Mouse (Mus musculus) thymus, postnatal 36 days (tissue): Measurements from ENCODE around the gene Grin2b.

Source experiments
- DNase-seq, 2 experiments: peaks; one replicate each; pipeline ENCODE4 v3.0.0; 2022; ENCODE audit warnings: mixed read lengths in 2 of 2

Gene Grin2b

DNA sequence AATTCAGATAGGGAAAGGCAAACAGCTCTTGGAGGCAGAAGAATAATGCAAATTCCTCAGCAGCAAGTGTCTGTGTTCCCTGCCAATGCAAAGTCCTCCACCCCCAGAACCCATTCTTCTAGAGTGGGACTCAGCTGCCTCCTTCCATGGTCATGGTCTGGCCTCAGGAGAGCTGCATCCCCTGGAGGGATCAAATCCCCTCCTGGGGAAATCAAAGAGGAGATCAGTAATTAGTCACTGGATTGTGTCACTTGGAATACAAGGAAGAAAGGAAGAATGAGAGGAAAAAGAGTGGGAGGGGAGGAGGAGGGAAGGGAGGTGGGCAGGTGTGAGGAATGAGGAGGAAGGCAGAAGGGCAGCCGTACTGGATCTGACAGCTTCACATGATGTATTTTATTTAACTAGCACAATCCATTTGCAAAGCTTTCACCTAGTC lies 278.5 kb downstream of the Grin2b start:
- DNase-seq = no peak

DNA sequence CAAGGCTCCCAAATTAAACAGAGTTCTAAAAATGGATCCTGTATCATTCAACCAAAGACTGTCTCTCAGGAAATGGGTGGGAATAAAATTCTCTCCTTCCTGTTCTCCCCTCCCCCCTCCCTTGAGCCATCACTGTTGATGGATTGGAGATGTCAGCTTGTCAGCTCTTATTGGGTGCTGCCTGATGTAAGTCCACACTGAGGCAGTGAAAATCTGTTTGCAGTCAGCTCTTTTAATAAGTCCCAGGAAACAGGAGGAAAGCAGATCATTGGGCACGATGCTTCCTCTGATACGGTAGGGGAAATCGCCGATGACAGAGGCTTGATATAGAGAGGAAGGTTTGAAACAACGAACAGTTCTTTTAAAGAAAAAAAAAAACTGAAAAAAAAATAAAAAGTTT lies 290.7 kb downstream of the Grin2b start:
- no peak for DNase-seq

DNA sequence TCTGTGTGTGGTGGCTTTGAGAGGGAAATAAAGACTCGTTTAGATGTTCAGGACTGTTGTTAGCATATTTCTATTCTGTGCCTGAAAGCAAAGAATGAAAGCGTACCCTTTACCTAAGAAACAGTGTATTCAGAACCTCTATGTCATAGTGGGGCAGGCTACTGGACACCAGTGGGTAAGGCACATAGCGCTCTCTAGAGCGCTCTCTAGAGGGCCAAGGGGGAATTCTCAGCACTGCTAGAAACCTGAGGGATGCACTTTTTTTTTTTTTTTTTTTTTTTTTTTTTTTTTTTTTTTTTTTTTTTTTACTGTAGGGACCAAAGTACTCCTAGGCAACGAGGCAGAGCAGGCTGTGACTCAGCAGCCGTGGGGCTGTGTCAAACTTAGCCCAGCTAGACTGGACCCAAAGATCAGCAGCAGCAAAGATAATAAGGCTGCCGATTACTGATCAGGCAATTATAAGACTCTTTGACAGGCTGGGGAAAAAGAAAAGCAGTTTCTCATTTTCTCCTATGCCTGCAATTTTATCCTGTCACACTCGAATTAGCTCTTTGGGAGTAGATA lies 297.1 kb downstream of the Grin2b start:
- no peak for DNase-seq

DNA sequence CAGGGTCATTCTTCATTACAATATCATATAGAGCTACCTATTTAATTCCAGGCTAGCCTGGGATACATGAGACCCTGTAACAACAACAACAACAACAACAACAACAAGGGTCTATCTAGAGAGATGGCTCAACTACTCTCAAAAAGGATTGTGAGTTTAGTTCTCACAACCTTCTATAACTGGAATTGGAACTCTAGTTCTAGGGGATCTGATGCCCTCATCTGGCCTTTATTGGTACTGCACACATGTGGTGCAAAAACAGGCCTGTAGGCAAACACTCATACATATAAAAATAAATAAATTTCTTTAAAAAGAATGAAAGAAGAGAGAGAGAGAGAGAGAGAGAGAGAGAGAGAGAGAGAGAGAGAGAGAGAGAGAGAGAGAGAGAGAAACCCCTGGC lies 298.7 kb downstream of the Grin2b start:
- no peak for DNase-seq

DNA sequence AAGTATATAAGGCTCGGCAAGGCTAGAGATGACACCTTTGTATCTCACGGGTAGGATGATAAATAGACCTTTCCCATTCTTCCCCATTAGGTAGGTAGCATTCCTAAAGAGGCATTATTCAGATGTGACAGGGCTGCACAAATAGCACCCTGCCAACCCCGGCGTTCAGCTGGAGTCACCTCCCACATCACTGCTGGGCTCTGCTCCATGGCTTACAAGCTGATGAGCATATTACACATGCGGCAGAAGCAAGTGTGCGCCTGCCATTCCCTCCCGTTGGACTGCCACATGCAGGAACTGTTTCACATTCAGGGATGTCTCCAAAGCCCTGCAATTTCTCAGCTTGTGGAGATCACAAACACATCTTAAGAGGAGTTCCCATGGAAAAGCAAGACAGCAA lies 307.5 kb downstream of the Grin2b start:
- no peak for DNase-seq

DNA sequence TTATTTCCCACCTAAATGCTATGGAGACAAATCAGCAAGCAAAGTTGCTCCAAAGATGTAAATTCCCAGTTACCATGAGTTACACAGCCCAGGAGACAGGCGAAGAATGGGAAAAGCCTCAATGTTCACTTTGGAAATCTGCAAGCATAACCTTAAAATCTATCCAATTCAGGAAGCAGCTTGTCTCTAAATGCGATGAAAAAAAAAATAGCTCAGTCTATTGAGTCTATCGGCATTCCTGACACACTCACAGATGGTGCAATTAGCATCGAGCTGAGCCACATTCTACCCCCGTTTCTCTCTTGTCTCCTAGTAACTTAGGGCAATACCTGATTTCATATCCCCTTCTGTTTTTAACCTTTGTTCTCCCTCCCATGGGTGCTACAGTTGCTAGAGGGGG lies 309.3 kb downstream of the Grin2b start:
- no peak for DNase-seq

DNA sequence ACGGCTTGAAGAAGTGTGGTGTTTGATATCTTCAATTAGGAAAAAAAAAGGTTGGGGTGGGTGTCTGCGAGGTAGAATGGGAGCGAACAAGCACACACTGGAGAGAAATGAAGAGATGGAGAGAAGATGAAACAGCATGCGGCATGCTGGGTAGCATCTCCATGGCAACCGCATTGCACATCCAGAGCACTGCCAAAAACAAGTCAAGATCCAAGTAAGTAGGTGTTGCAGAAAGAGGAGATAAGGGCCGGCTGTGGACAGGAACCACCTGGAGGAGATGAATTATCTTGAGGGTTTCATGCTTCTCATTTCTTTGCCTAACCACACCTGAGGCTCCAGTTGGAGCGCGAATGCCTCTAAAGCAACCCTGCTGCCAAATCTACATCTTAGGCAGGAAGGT lies 313.8 kb downstream of the Grin2b start:
- DNase-seq = no peak

DNA sequence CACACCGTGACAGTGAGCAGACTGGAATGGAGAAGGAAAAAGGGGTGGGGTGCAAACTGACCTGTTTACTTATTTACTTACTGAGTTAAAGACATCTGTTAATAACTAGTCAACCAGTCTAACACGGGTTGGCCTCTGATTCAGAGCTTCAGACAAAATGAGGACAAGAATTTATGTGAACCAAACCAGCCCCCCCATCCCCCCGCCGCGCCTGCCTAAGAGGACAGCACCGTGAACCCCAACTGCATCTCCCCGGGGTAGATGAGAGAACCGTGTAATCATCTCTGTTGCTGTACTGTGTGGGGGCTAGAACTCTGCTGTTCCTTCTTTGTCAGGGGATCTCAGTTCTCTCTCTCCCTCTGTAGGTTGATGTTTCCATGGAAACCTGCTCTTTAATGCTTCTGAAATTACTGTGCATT lies 319.1 kb downstream of the Grin2b start:
- no peak for DNase-seq

DNA sequence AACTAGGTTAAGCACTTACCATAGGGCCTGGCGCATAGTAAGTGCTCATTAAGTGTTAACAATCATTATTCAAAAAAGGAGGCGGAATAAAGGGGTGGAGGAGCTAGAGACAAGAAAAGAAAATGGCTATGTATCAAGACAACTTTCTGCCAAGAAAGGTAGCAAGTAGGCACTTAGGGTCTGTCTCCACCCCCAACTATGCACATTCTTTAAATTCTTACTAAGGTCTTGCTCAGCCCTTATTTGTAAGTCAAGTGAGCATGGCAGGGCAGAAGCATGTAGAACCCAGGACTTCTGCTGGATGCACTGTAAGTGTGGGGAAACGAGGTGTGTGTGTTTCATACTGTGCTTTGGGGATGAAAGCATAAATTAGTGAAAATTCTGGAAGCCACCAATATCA lies 329.6 kb downstream of the Grin2b start:
- DNase-seq = no peak

DNA sequence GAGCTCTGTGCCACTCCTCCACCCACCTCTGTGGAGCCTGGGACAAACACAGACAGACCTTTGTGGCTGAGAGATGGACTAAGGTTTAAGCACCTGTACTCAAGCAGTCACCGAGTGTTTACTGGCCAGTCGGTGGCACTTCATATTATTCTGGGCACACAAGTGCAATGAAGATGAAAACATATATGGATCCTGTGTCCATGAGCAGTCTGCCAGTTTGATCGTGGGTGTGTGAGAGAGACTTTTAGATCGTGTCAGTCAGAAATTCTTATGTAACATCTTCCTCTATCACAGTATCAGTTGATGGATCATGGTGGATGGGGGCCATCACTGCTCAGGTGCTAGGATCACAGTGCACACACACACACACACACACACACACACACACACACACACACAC lies 337.0 kb downstream of the Grin2b start:
- no peak for DNase-seq

DNA sequence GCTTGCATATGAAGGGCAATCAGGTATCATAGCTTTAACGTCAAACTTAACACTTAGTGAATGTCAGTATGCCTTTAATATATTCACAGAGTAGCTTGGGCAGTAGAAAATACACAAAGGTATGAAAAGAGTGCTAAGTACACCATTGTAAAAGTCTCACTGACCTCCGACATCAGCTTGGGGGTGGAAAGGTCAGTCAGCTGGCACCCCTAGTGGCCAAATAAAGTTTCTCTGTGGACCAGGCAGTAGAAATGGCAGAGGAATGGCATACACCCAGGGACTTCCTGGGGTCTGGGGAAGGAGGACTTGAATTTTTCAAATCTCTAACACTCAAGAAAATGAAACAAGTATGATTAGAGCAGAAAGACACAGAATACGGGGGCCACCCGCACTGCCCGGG lies 339.8 kb downstream of the Grin2b start:
- no peak for DNase-seq

DNA sequence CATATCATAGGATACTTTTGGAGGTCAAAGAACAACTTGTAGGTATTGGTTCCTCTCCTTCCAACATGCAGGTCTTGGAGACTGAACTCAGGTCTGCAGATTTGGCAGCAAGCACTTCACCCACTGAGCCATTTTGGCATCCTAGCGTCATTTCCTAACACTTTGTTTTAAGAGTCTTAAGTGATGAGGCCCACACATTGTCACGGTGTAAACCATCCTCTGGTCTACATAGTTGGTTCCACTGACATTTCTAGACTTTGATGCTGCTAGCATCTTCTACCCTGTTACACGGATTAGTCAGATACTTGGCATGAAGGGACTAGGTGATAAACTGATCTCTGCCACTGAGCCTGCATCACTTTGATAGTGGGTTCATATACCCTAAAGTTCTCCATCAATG lies 341.3 kb downstream of the Grin2b start:
- no peak for DNase-seq

DNA sequence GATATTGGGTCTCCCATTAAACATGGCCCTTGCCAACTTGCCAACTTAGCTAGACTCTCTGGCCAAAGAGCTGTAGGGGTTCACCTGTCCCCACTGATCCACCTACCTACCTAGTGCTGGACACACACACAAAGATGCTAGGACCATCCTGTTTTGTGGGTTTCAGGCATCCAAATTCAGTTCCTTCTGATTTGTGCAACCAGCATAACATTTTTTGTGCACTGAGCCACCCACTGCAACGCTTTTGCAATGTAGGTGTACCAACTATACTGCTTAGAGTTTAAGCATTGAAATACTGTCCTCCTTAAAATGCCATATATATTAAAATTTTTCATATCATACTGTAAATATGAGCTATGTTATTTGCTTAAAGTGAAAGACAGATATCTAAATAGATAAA lies 342.3 kb downstream of the Grin2b start:
- no peak for DNase-seq

DNA sequence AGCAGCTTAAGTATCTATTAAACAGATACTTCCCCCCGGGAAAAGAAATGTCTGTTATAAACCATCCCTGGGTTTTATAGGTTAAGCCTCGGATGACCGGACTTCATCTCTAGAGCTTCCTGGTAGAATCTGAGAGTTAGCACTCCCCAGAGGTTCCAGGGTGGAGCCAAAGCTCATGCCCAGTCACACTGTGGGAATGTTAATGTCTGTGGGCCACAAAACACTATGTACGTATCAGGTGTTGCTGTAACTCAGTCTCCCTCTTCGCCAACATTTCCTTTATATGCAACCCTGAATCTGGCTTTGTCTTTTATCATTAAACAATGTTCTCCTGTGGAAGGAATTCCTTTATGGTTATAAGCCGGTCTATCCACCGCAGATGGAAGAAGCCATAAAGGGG lies 343.9 kb downstream of the Grin2b start:
- no peak for DNase-seq

DNA sequence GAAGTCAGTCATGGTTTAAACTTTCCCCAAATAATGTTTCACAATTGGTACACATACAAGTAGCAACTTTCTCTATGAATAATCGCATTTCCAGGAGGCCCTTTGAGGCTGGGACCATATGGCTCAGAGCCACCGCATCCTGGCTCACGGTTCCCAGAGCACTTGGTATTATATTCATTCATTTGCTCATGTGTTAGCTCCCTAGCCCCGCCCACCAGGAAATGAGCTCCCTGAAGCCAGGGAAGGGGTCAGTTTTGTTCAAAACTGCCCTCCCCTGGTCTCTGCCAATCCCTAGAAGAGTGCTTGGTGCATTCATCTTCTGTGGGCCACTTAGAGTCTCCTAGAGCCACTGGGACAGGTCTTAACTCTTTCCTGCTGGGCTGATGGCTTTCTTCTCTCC lies 344.3 kb downstream of the Grin2b start:
- DNase-seq = no peak

DNA sequence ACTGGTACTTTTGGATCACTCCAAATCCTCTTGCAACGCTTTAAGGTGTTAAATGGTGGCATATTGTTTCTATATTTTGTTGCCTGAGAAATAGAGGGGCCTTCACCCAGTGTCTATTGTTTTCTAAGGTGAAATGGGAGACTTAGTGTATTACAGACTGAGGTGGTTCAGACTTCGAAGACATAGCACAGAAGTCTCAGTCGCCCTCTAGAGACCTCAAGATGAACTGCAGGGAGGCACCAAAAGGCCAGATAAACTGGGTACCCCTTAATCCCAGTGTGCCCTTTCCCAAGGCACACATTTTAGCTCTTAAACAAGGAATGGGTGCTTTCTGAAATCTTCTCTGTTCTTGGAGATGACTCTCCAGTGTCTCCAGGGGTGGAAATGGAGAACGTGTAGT lies 345.4 kb downstream of the Grin2b start:
- peak; percentile 7 to 16 for DNase-seq

DNA sequence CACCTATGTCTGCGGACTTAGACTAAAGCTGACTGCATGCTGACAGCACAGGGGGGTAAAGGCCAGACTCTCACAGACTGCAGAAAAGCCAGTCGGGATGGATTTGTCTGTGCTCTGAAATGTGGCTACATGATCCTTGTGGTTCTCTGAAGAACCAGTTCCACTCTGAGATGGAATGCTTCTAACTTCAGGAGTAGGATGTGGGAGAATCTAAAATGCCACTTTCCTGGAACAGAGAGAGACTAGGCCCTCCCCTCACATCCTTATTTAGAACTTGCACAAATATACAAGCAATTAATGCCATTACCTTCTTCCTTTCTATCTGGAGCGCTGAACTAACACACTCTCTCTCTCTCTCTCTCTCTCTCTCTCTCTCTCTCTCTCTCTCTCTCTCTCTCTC lies 346.0 kb downstream of the Grin2b start:
- no peak for DNase-seq

DNA sequence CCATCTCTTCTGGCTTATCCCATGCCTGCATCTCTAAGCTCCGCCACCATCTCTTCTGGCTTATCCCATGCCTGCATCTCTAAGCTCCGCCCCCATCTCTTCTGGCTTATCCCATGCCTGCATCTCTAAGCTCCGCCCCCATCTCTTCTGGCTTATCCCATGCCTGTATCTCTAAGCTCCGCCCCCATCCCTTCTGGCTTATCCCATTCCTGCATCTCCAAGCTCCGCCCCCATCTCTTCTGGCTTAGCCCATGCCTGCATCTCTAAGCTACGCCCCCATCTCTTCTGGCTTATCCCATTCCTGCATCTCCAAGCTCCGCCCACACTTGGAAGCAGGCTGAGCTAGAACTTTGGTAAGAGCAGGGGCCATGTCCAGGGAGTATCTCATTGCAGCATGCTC lies 346.5 kb downstream of the Grin2b start:
- DNase-seq = peak in 1 of 2 experiments; percentile 4

DNA sequence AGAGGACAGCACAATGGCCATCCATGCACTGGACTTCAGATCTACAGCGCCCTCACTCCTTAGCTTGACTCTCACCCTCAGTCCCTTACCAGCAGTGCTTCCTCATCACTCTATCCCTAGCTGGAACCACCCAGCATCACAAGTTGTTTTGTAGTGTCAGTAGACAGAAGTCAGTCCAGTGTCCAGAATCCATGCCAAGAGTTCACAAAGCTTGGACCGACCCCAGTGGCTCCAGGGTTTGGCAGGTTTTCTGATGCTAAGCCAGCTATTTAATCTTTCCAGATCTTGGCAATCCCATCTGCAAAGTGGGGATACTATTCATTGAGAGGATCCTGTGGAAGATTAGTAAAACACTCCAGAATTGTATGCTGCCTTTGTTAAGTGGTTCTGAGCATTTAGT lies 355.9 kb downstream of the Grin2b start:
- no peak for DNase-seq

DNA sequence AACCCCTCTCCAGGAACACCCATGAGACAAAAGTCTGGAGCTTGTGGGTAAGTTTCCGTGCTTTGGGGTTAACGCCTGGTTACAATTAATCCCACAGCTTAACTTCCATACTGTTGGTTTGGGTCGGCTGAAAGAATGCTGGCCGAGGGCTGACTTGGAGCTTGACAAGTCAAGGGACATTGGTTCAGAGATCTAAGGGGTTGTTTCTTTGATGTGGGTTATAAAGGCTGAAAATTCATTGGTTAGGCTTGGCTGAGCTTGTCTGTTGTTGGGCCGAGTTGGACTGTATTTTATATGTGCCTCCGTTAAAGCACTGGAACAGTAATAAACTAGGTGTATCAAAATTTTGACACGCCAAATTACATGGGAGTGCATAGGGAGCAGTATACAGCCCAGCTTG lies 359.6 kb downstream of the Grin2b start:
- DNase-seq = no peak

DNA sequence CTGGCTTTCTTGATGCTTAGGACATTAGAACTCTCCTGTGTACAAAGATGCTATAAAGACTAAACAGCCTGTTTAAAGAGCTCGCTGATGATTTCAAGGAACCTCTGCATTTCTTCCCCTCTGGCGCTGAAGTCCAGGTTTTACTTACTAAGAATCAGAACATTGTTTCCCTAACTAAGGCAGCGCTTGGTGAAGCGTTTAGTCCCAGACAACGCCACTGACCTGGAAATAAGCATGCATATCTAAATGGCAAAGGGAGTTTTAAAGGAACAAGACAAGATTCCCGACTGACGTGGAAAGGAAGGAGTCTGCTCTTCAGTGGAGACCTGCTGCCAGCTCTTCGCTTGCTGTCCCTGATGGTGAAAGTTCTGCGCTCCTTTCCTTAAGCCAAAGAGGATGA lies 367.9 kb downstream of the Grin2b start:
- DNase-seq = no peak

DNA sequence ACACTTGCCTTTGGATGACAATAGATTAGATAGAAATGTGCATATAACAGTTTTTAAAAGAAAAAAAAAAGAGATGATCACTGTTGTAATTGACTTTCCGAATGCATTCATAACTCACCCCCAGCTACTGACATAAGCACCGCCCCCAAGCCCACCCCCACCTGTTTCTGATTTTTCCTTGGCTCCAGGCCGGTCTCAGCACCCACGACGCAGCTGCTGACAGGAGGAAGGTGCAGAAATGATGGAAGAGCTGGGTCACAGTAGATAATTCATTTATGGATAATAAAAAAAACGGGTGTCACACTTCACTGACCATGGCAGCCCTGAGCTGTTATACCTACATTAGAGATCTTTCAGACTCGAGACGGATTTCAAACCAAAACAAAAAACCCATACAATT lies 373.4 kb downstream of the Grin2b start:
- no peak for DNase-seq

DNA sequence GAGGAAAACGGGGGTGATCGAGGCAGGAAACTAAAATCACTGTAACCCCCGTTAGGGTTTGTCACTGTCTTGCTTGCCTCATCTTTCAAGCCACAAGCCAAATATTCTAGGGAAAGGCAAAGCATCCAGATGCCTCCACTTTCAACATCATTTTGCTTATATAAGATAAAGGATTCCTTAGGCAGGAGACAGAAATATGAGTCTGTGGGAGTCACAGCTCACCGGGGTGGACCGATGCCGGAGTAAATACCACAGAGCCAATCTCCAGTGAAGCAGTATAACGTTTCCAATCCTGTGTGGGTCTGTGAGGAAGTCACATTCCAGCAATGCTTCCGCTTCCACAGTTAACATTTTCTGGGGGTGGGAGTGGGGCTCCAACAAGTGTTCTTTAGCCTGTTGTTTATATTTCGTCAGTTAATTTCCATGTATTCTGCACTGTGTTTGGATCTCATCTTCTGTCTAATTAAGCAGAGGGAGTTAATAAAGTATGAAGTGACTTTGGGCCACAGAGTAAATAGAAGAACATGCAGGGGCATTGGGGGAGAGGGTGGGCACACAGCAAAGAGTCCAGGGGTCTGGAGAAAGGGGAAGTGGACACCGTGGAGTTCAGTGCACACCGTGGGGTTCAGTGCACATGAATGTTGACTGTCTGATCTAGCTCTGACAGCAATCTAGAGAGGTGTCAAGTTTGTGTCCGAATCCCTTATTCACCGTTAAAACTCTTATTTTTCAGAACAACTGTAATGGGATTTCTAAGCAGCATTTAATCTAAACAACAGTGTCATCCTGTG lies 374.9 kb downstream of the Grin2b start:
- DNase-seq = no peak

DNA sequence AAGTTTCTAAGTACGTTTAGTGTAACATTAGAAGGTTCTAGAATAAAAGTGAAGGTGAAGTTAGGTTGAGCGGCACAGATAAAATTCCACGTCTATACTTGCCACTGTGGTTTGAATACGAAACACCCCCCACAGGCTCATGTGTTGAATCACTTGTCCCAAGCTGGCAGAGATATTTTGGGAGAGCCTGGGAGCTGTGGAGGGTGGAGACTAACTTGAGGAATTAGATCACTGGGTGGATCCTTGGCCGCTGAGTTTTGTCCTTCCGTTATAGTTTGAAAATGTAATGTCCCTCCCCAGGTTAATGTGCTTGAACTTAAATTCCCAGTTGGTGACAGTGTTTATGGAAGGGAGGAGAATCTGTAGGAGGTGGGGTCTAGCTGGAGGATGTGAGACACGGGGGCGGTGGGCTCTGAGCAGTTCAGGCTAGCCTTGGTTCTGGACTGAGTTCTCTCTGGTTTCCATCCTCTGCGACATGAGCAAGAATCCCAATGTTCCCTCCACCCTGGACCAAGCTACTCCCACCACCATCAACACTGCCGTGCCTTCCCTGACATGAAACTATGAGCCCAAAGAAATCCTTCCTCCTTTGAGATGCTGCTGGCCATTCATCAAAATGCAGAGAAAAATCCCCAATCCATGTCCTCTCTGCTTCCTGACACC lies 375.8 kb downstream of the Grin2b start:
- no peak for DNase-seq
